Mouse (Mus musculus): Measurements from ENCODE around the gene Fcgr4.
"Not testable (repeated sequence)": the region's sequence is repeated elsewhere in the genome, so short reads cannot be mapped to it uniquely, and the experiment has no call there.

DNA sequence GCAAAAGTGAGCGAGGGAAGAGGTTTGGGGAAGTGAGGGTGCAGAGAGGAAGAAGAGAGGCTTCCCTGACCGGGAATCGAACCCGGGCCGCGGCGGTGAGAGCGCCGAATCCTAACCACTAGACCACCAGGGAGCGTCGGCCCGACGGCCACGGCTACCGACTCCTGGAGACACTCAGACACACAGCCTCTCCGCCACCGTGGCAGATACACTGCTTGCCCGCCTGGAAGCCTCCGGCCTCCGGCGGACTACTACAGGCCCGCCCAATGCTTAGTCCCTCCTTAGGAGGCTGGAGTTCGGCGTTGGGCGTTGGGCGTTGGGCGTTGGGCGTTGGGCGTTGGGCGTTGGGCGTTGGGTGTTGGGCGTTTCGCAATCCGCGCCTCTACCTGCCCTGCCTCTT, 60.6 kb downstream of the Fcgr4 start:
- not testable (repeated sequence) for TF ChIP-seq TAL1, GATA1 (IDR thresholded peaks at IDR 0.05; ENCODE audit: low read length)

All from erythroblast, embryonic 14.5 days (primary cell).